Mouse (Mus musculus): ENCODE data around the gene D630045J12Rik. TPM values are rescaled to one million over a fixed set of nuclear protein-coding genes. Genes with fewer than 3 reads are reported as not detected.

Gene D630045J12Rik
- polyA plus RNA-seq, 1 experiment from 2014 or later = 3.0 TPM

DNA sequence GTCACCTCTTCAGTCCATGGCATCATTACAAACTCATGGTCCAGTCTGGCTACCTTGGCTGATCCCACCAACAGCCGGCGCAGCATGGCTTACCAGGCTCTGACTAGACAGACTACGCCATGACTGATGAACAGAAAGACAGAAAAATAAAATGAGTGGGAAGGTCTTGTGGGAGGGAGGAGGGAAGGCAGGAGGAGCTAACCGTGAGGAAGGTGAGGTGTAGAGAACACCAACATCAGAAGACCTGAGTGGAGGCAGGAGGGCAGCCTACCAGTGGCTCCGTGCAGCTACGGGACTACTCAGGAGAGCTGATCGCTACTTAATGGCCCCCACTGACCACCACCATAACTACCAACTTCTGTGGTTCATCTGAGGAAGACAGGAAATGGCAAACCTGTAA, 60.9 kb downstream of the D630045J12Rik start:
- H3K4me3 ChIP-seq (ENCODE audit: low read depth, low read length) = no peak overlapping the region
- H3K27ac ChIP-seq (ENCODE audit: low read depth, low read length) = no peak overlapping the region
- ATAC-seq (replicated peaks; ENCODE audit: low FRiP score) = no peak
- H3K4me2 ChIP-seq = no peak overlapping the region
- H3K9ac ChIP-seq (ENCODE audit: low read depth, low read length) = no peak overlapping the region
- H3K4me1 ChIP-seq (replicated peaks; ENCODE audit: control insufficient read depth, insufficient read depth, low read length) = no peaks in the 10 kb centered on the region
- no peak for DNase-seq (ENCODE audit: low spot score)
- no peaks in the 10 kb centered on the region for H3K9me3 ChIP-seq (ENCODE audit: control insufficient read depth, low read length)
- 0 out of 2 replicates have a peak, but pooled peaks cover 4% of the 10 kb centered on the region for H3K36me3 ChIP-seq (ENCODE audit: control insufficient read depth, insufficient read depth, low read length)
- H3K27me3 ChIP-seq (replicated peaks; ENCODE audit: control insufficient read depth, insufficient read depth, low read length) = no peaks in the 10 kb centered on the region
- WGBS = 89% methylated on average over 7 of the region's 7 CpGs

DNA sequence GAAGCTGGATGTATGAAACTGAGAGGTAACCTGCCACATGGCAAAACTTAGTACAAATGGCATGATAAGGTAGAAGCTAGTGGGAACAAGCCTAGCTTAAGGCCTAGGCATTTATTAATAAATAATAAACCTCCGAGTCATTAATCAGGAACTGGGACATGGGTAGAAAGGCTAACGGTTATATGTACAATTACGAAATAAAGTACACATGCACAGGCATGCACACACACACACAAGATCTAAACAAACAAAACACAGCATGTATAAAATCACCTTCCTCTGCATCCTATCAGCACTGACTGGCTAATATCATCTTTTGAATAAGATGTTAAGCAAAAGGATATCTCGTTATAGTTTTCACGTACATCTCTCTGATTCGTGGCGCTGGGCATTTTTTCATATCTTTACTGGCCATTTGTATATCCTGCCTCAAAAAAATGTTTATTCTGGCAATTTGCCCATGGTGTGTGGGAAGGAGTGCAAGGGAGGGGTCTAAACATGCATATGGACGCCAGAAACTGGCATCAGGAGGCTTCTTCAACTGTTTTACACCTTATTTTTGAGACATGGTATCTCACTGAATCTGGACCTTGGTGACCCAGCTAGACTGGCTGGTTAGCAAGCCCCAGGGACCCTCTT, 67.4 kb downstream of the D630045J12Rik start:
- no peak for ATAC-seq (replicated peaks; ENCODE audit: low FRiP score)
- Histone ChIP-seq H3K36me3 (ENCODE audit: control insufficient read depth, insufficient read depth, low read length) (no peaks in the 10 kb centered on the region), H3K9me3 (ENCODE audit: control insufficient read depth, low read length) (no peaks in the 10 kb centered on the region), H3K4me3 (ENCODE audit: low read depth, low read length) (no peak overlapping the region), H3K4me2 (no peak overlapping the region), H3K9ac (ENCODE audit: low read depth, low read length) (no peak overlapping the region), H3K27me3 (replicated peaks; ENCODE audit: control insufficient read depth, insufficient read depth, low read length) (no peaks in the 10 kb centered on the region), H3K4me1 (replicated peaks; ENCODE audit: control insufficient read depth, insufficient read depth, low read length) (no peaks in the 10 kb centered on the region), H3K27ac (ENCODE audit: low read depth, low read length) (no peak overlapping the region)
- DNase-seq (ENCODE audit: low spot score) = no peak
- 78% methylated on average over 8 of the region's 8 CpGs for WGBS

DNA sequence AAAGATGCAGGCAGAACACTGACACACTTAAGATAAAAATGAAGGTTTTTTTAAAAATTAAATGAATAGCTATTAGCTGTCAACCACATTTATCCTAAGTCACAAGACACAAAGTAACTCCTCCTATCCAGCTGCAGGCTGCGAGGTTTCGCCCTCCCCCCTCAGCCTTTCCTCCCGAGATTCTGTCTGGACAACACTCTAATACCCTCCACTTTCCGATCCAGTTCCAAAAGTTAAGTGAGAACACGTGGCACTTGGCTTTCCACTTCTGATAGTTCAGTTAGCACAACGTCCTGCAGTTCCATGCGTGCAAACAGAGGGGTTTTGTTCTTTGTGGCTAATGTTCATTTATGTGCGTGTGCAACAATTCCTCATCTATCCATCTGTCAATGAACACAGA, 69.0 kb downstream of the D630045J12Rik start:
- Histone ChIP-seq H3K27ac (ENCODE audit: low read depth, low read length) (no peak overlapping the region), H3K9ac (ENCODE audit: low read depth, low read length) (no peak overlapping the region), H3K27me3 (replicated peaks; ENCODE audit: control insufficient read depth, insufficient read depth, low read length) (no peaks in the 10 kb centered on the region), H3K4me3 (ENCODE audit: low read depth, low read length) (no peak overlapping the region), H3K36me3 (ENCODE audit: control insufficient read depth, insufficient read depth, low read length) (no peaks in the 10 kb centered on the region), H3K4me2 (no peak overlapping the region), H3K9me3 (ENCODE audit: control insufficient read depth, low read length) (no peaks in the 10 kb centered on the region), H3K4me1 (replicated peaks; ENCODE audit: control insufficient read depth, insufficient read depth, low read length) (no peaks in the 10 kb centered on the region)
- no peak for DNase-seq (ENCODE audit: low spot score)
- no peak for ATAC-seq (replicated peaks; ENCODE audit: low FRiP score)
- 87% methylated on average over 8 of the region's 8 CpGs for WGBS

DNA sequence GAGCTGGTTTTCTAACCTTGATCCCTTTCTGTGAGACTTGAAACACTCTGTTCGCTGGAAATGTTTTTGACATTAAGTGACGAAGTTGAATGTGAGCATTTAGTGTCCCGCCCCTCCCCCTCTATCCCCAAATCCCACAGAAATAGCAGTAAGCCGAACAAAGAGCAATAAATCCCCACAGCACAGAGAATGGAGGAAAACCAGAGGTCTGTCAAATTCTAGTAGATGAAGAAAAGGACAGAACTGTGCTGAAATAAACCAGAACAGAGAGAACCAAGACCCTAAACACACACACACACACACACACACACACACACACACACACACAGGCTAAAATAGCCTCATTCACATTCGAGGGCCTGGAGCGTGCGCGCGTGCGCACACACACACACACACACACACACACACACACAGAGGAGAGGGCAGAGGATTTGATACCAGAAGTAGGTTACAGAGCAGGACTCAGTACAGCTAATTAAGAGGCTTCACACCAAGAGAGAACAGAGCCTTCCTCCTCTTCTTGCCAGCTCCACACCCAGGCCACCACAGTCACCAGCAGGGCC, 72.0 kb downstream of the D630045J12Rik start:
- H3K9ac ChIP-seq (ENCODE audit: low read depth, low read length) = no peak overlapping the region
- no peak overlapping the region for H3K27ac ChIP-seq (ENCODE audit: low read depth, low read length)
- H3K4me2 ChIP-seq = no peak overlapping the region
- no peaks in the 10 kb centered on the region for H3K27me3 ChIP-seq (replicated peaks; ENCODE audit: control insufficient read depth, insufficient read depth, low read length)
- no peaks in the 10 kb centered on the region for H3K9me3 ChIP-seq (ENCODE audit: control insufficient read depth, low read length)
- H3K4me1 ChIP-seq (replicated peaks; ENCODE audit: control insufficient read depth, insufficient read depth, low read length) = no peaks in the 10 kb centered on the region
- H3K4me3 ChIP-seq (ENCODE audit: low read depth, low read length) = no peak overlapping the region
- no peaks in the 10 kb centered on the region; the same call in 1 of the 2 replicates for H3K36me3 ChIP-seq (ENCODE audit: control insufficient read depth, insufficient read depth, low read length)
- no peak for DNase-seq (ENCODE audit: low spot score)
- WGBS = 79% methylated on average over 10 of the region's 10 CpGs
- no peak for ATAC-seq (replicated peaks; ENCODE audit: low FRiP score)

DNA sequence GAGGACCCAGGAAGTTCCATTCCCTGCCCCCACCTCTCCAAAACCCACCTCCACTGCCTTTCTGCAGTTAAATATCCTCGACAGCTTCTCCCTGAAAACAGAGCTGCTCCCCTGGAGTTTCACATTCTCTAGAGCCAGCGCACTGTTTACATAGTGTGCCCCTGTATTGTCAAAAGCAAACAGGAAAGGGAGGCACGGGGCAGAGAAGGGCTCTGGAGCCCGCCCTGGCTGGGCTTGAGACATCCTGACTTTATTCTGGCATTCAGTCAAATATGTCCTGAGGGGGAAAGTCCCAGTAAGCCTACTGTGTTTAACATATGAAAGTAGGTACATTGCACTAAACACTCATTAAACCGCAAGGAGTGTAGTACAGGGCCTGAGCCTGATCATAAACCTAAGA, 73.1 kb downstream of the D630045J12Rik start:
- Histone ChIP-seq H3K4me2 (no peak overlapping the region), H3K36me3 (ENCODE audit: control insufficient read depth, insufficient read depth, low read length) (no peaks in the 10 kb centered on the region; the same call in 1 of the 2 replicates), H3K9ac (ENCODE audit: low read depth, low read length) (no peak overlapping the region), H3K4me1 (replicated peaks; ENCODE audit: control insufficient read depth, insufficient read depth, low read length) (no peaks in the 10 kb centered on the region), H3K4me3 (ENCODE audit: low read depth, low read length) (no peak overlapping the region), H3K27ac (ENCODE audit: low read depth, low read length) (no peak overlapping the region), H3K9me3 (ENCODE audit: control insufficient read depth, low read length) (no peaks in the 10 kb centered on the region), H3K27me3 (replicated peaks; ENCODE audit: control insufficient read depth, insufficient read depth, low read length) (no peaks in the 10 kb centered on the region)
- DNase-seq (ENCODE audit: low spot score) = no peak
- 58% methylated on average over 5 of the region's 5 CpGs for WGBS
- no peak for ATAC-seq (replicated peaks; ENCODE audit: low FRiP score)

DNA sequence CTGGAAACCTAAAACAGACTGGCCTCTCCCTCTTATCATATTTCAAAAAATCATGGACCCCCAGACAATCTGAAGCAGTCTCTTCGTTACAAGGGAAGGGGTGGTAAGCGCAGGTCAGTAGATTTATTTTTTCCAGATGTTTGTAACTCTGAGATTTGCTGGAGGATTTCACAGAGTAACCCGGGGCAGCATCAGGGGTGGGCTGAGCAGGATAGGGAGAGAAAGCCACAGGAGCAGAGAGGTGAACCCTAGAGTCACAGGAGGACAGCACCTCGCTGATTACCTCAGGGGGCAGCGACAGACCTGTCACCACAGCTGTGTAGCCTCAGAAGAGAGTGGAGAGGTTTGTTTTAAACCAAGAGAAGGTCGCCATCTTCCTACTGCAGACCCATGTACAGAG, 88.4 kb downstream of the D630045J12Rik start:
- ATAC-seq (replicated peaks; ENCODE audit: low FRiP score) (no peak), DNase-seq (ENCODE audit: low spot score) (no peak)
- Histone ChIP-seq H3K27me3 (replicated peaks; ENCODE audit: control insufficient read depth, insufficient read depth, low read length) (no peaks in the 10 kb centered on the region), H3K9me3 (ENCODE audit: control insufficient read depth, low read length) (no peaks in the 10 kb centered on the region), H3K4me3 (ENCODE audit: low read depth, low read length) (no peak overlapping the region), H3K36me3 (ENCODE audit: control insufficient read depth, insufficient read depth, low read length) (peaks cover 2% of the 10 kb centered on the region; the same call in 1 of the 2 replicates), H3K9ac (ENCODE audit: low read depth, low read length) (no peak overlapping the region), H3K4me1 (replicated peaks; ENCODE audit: control insufficient read depth, insufficient read depth, low read length) (no peaks in the 10 kb centered on the region), H3K4me2 (no peak overlapping the region), H3K27ac (ENCODE audit: low read depth, low read length) (no peak overlapping the region)
- 70% methylated on average over 6 of the region's 6 CpGs for WGBS

DNA sequence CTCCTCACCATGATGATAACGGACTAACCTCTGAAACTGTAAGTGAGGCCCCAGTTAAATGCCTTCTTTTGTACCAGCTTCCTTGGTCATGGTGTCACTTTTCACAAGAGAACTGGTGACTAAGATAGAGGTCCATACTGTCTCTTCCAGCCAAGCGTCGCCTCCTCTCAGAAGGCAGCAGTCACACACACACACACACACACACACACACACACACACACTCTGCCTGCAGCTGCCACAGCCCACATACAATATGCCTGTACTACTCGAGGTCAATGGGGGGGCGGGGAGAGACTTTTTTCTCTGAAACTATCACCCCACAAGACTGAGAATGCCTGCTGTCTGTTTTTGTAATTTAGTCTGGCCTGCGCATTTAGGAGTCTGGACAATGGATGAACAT, 89.1 kb downstream of the D630045J12Rik start:
- DNase-seq (ENCODE audit: low spot score) (no peak), ATAC-seq (replicated peaks; ENCODE audit: low FRiP score) (no peak)
- Histone ChIP-seq H3K4me3 (ENCODE audit: low read depth, low read length) (no peak overlapping the region), H3K27me3 (replicated peaks; ENCODE audit: control insufficient read depth, insufficient read depth, low read length) (no peaks in the 10 kb centered on the region), H3K36me3 (ENCODE audit: control insufficient read depth, insufficient read depth, low read length) (no peaks in the 10 kb centered on the region; the same call in 1 of the 2 replicates), H3K9me3 (ENCODE audit: control insufficient read depth, low read length) (no peaks in the 10 kb centered on the region), H3K27ac (ENCODE audit: low read depth, low read length) (no peak overlapping the region), H3K4me1 (replicated peaks; ENCODE audit: control insufficient read depth, insufficient read depth, low read length) (no peaks in the 10 kb centered on the region), H3K9ac (ENCODE audit: low read depth, low read length) (no peak overlapping the region), H3K4me2 (no peak overlapping the region)
- 85% methylated on average over 6 of the region's 6 CpGs for WGBS

DNA sequence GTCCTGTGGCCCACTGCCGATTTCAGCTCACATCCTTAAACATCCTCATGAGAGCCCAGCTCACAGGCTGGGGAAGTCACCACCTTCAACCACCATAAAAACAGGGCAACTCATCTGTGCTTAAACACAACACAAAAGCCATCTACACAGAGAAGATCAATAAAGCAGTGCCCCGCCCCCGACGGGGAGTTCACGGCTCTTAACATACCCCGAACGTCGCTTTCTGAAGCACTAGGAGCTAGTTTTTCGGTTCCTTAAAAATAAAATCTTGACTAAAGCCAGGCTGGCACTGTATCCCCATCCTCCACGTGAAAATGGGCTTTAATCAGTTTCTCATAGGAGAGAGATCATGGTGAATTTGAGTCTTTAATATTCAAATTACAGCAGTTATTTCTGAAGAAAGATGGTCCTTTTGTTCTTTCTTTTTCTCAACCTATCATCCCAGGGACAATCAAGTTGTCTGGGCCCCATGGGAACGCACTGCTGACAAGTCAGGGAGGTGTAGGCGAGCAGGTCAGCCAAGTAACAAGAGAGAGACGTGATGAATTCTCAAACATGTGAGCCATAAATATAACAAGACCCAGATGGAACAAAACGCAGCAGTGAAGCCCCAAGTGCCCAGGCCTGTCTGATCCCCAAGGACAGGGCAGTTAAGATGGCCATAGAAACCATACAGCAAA, 90.8 kb downstream of the D630045J12Rik start:
- Histone ChIP-seq H3K27ac (ENCODE audit: low read depth, low read length) (no peak overlapping the region), H3K4me1 (replicated peaks; ENCODE audit: control insufficient read depth, insufficient read depth, low read length) (no peaks in the 10 kb centered on the region), H3K36me3 (ENCODE audit: control insufficient read depth, insufficient read depth, low read length) (no peaks in the 10 kb centered on the region; the same call in 1 of the 2 replicates), H3K9ac (ENCODE audit: low read depth, low read length) (no peak overlapping the region), H3K9me3 (ENCODE audit: control insufficient read depth, low read length) (no peaks in the 10 kb centered on the region), H3K27me3 (replicated peaks; ENCODE audit: control insufficient read depth, insufficient read depth, low read length) (no peaks in the 10 kb centered on the region), H3K4me3 (ENCODE audit: low read depth, low read length) (no peak overlapping the region), H3K4me2 (no peak overlapping the region)
- no peak for ATAC-seq (replicated peaks; ENCODE audit: low FRiP score)
- no peak for DNase-seq (ENCODE audit: low spot score)
- WGBS = 77% methylated on average over 14 of the region's 14 CpGs

DNA sequence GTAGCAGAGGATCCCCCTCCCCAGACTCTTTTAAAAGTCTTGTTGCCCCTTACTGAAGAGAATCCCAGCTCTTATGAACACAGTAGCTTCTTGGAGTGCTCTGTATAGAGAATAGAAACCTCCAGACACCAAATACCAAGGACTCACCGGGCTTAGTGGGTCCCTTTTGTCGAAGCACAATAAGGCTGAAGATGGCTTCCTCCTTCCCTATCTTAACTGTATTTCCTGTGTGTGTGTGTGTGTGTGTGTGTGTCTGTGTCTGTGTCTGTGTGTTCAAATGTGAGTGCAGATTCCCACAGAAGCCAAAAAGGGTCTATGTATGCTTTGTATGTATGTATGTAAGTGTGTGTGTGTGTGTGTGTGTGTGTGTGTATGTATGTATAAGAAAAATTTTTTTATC, 93.3 kb downstream of the D630045J12Rik start:
- WGBS = 67% methylated on average over 2 of the region's 2 CpGs
- Histone ChIP-seq H3K4me3 (ENCODE audit: low read depth, low read length) (no peak overlapping the region), H3K9ac (ENCODE audit: low read depth, low read length) (no peak overlapping the region), H3K4me2 (no peak overlapping the region), H3K4me1 (replicated peaks; ENCODE audit: control insufficient read depth, insufficient read depth, low read length) (no peaks in the 10 kb centered on the region), H3K9me3 (ENCODE audit: control insufficient read depth, low read length) (no peaks in the 10 kb centered on the region), H3K36me3 (ENCODE audit: control insufficient read depth, insufficient read depth, low read length) (no peaks in the 10 kb centered on the region; the same call in 1 of the 2 replicates), H3K27ac (ENCODE audit: low read depth, low read length) (no peak overlapping the region), H3K27me3 (replicated peaks; ENCODE audit: control insufficient read depth, insufficient read depth, low read length) (no peaks in the 10 kb centered on the region)
- no peak for ATAC-seq (replicated peaks; ENCODE audit: low FRiP score)
- no peak for DNase-seq (ENCODE audit: low spot score)

All from liver, embryonic 11.5 days (tissue).